Mouse (Mus musculus) spleen, postnatal 0 days (tissue): ENCODE results near the gene Gm9044. TPM values are rescaled to one million over a fixed set of nuclear protein-coding genes. Genes with fewer than 3 reads are reported as not detected.

Experiments used
- polyA plus RNA-seq: library from polyadenylated mRNA; unstranded; fragments of >200 nt; fragmentation: Nextera tagmentation; extraction: Ambion mirVana; gene quantifications from 2 replicates; pipeline ENCODE4 v1.2.1, GENCODE M21; 2015

Gene Gm9044
- not detected in 2 replicates for polyA plus RNA-seq

DNA sequence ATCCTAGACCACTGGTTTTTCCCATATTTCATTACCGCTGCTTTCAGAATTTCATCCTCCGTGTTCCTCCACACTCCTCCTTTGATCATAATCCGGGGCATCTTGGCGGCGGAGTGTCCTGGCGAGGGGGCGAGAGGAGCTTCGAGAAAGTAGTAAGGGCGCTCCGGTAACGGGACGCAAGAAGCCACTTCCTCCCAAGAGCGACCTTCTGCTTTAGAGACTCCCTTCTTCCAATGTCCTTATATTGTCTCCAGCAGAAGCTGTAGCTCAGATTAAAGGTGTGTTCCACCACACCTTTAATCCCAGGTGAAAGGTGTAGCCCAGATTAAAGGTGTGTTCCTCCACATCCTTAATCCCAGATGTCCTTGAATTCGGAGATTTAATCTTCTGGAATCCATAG is at the start of gene Gm9044:
Gm9044 (minus strand) TSS at position 101 of the 400 bp plus-strand sequence.

GRCm38 (mm10) chr10:118354005-118354404 is 21.8 kb upstream of the Gm9044 start, which contains the start of gene Gm9049:
Gene Gm9049 (minus strand): TSS chr10:118354105.

GRCm38 (mm10) chr10:118348579-118348978 is 16.4 kb upstream of the Gm9044 start, which contains the start of gene Gm9048:
Gene Gm9048 (minus strand): TSS chr10:118348679.

DNA sequence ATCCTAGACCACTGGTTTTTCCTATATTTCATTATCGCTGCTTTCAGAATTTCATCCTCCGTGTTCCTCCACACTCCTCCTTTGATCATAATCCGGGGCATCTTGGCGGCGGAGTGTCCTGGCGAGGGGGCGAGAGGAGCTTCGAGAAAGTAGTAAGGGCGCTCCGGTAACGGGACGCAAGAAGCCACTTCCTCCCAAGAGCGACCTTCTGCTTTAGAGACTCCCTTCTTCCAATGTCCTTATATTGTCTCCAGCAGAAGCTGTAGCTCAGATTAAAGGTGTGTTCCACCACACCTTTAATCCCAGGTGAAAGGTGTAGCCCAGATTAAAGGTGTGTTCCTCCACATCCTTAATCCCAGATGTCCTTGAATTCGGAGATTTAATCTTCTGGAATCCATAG is 10.9 kb upstream of the Gm9044 start, which contains the start of gene Gm9046:
Gm9046 (minus strand) TSS at position 101 of the 400 bp plus-strand sequence.

DNA sequence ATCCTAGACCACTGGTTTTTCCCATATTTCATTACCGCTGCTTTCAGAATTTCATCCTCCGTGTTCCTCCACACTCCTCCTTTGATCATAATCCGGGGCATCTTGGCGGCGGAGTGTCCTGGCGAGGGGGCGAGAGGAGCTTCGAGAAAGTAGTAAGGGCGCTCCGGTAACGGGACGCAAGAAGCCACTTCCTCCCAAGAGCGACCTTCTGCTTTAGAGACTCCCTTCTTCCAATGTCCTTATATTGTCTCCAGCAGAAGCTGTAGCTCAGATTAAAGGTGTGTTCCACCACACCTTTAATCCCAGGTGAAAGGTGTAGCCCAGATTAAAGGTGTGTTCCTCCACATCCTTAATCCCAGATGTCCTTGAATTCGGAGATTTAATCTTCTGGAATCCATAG is 5.5 kb upstream of the Gm9044 start, which contains the start of gene Gm9045:
Gm9045 (minus strand) TSS at position 101 of the 400 bp plus-strand sequence.

DNA sequence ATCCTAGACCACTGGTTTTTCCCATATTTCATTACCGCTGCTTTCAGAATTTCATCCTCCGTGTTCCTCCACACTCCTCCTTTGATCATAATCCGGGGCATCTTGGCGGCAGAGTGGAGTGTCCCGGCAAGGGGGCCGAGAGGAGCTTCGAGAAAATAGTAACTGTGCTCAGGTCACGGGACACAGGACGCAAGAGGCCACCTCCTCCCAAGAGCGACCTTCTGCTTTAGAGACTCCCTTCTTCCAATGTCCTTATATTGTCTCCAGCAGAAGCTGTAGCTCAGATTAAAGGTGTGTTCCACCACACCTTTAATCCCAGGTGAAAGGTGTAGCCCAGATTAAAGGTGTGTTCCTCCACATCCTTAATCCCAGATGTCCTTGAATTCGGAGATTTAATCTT is 5.3 kb downstream of the Gm9044 start, which contains the start of gene Gm9040:
Gm9040 (minus strand) TSS at position 101 of the 400 bp plus-strand sequence.

GRCm38 (mm10) chr10:118294938-118295337 is 37.3 kb downstream of the Gm9044 start, which contains the start of gene Iltifb:
Gene Iltifb (minus strand): TSS chr10:118295038.

Other genes with a start within 250 kb of the Gm9044 start
- gene Mdm1, start 190.6 kb downstream of the Gm9044 start, polyA plus RNA-seq: 9.6 and 10.1 TPM in 2 replicates
- not detected in 2 replicates for gene Il22, start 127.5 kb downstream of the Gm9044 start, polyA plus RNA-seq
- not detected in 2 replicates for gene Gm32717, start 91.6 kb downstream of the Gm9044 start, polyA plus RNA-seq
- gene Gm32802, start 73.7 kb downstream of the Gm9044 start, polyA plus RNA-seq: not detected in 2 replicates
- gene Iltifb, start 37.4 kb downstream of the Gm9044 start, polyA plus RNA-seq: not detected in 2 replicates
- gene Gm9040, start 5.4 kb downstream of the Gm9044 start, polyA plus RNA-seq: not detected in 2 replicates
- gene Gm9045, start 5.4 kb upstream of the Gm9044 start, polyA plus RNA-seq: 0.12 TPM in 1 of 2 replicates, not detected in the other
- not detected in 2 replicates for gene Gm9046, start 10.8 kb upstream of the Gm9044 start, polyA plus RNA-seq
- gene Gm9048, start 16.3 kb upstream of the Gm9044 start, polyA plus RNA-seq: not detected in 2 replicates
- gene Gm9049, start 21.7 kb upstream of the Gm9044 start, polyA plus RNA-seq: 0.12 TPM in 1 of 2 replicates, not detected in the other
- gene Ifng, start 108.6 kb upstream of the Gm9044 start, polyA plus RNA-seq: 0.19 and 0.59 TPM in 2 replicates